Mouse (Mus musculus) cerebellum, postnatal 14 days (tissue): ENCODE measurements at regions not wholly inside any gene's neighbourhood (a gene's known extent, or its start where the extent isn't known, plus 50 kb on each side); places are given as distances from the start of the nearest gene placed in this dataset.

Experiments
- DNase-seq, 2 experiments: peaks; one replicate each; pipeline ENCODE4 v3.0.0; 2021; ENCODE audit warnings: mixed read lengths in 2 of 2

GRCm38 (mm10) chr16:27056495-27057269 is 65.2 kb upstream of the Gmnc start:
- DNase-seq, result no peak

GRCm38 (mm10) chr16:27044461-27044860 is 53.0 kb upstream of the Gmnc start:
- DNase-seq, result peak; percentile 43 to 65
